Mouse (Mus musculus) hindbrain, embryonic 12.5 days (tissue): ENCODE data around the gene Dctn5. TPM values are rescaled to one million over a fixed set of nuclear protein-coding genes. Genes with fewer than 3 reads are reported as not detected.

Experiments used
- ATAC-seq: fragments of 200-750 bp; cut with Nextera tagmentation; 2 replicates; pipeline ENCODE4 v1.8.0; 2017; ENCODE audit warnings: moderate TSS enrichment; ENCODE audit not compliant: low FRiP score
- H3K27ac ChIP-seq: fragments of 300-500 bp; sonication (generic); 2 replicates; pipeline ENCODE4 v1.5.1; 2016; ENCODE audit warnings: mild to moderate bottlenecking
- H3K27me3 ChIP-seq: fragments of 300-500 bp; sonication (generic); 2 replicates; pipeline ENCODE4 v1.6.1; 2016; ENCODE audit warnings: mild to moderate bottlenecking
- H3K36me3 ChIP-seq: fragments of 300-500 bp; sonication (generic); 2 replicates; pipeline ENCODE4 v1.6.1; 2016; ENCODE audit warnings: mild to moderate bottlenecking
- H3K4me1 ChIP-seq: fragments of 300-500 bp; sonication (generic); 2 replicates; pipeline ENCODE4 v1.6.1; 2016
- H3K4me2 ChIP-seq: fragments of 300-500 bp; sonication (generic); replicated peaks from 2 replicates; pipeline ENCODE4 v1.6.1; 2016; ENCODE audit warnings: mild to moderate bottlenecking
- H3K4me3 ChIP-seq: fragments of 300-500 bp; sonication (generic); 2 replicates; pipeline ENCODE4 v1.5.1; 2016; ENCODE audit warnings: mild to moderate bottlenecking
- H3K9ac ChIP-seq: fragments of 300-500 bp; sonication (generic); 2 replicates; pipeline ENCODE4 v1.6.1; 2016; ENCODE audit warnings: mild to moderate bottlenecking, moderate library complexity
- H3K9me3 ChIP-seq: fragments of 300-500 bp; sonication (generic); replicated peaks from 2 replicates; pipeline ENCODE4 v1.6.1; 2016; ENCODE audit warnings: mild to moderate bottlenecking
- WGBS: fragments of 180-500 bp; shearing (Covaris S2); methylation state at CpG from one replicate; pipeline ENCODE4 v1.1.7; 2016; 5-methylcytosine and 5-hydroxymethylcytosine counted together
- polyA plus RNA-seq: library from polyadenylated mRNA; unstranded; fragments of >200 nt; fragmentation: Nextera tagmentation; extraction: Ambion mirVana; gene quantifications from 2 replicates; pipeline ENCODE4 v1.2.1, GENCODE M21; 2016

Dctn5 gene
- polyA plus RNA-seq, 1 experiment from 2014 or later = 124 TPM

GRCm38 (mm10) chr7:122131834-122132233 is 1.0 kb upstream of the Dctn5 start:
- H3K27me3 ChIP-seq = no peaks in the 10 kb centered on the region
- H3K9me3 ChIP-seq = no peaks in the 10 kb centered on the region
- H3K4me3 ChIP-seq = peak overlapping the region; percentile 81
- H3K27ac ChIP-seq = no peak overlapping the region
- H3K36me3 ChIP-seq = peaks cover 36% of the 10 kb centered on the region
- H3K4me2 ChIP-seq = peak overlapping the region; percentile 75
- ATAC-seq = no peak
- H3K9ac ChIP-seq = no peak overlapping the region
- peaks cover 9% of the 10 kb centered on the region for H3K4me1 ChIP-seq

GRCm38 (mm10) chr7:122133338-122133625 is 441 bp downstream of the Dctn5 start:
- Histone ChIP-seq H3K27me3 (no peaks in the 10 kb centered on the region), H3K4me2 (peak overlapping the region; percentile 56), H3K9ac (peak overlapping the region; percentile 82), H3K9me3 (no peaks in the 10 kb centered on the region), H3K36me3 (peaks cover 38% of the 10 kb centered on the region), H3K4me1 (peaks cover 9% of the 10 kb centered on the region), H3K27ac (0 out of 2 replicates have a peak overlapping the region, but pooled peaks have one; percentile 42), H3K4me3 (peak overlapping the region; percentile 81)
- no peak; the same call in 1 of the 2 replicates for ATAC-seq
- 18% methylated on average over 8 of the region's 8 CpGs for WGBS

- Histone ChIP-seq H3K27ac (no peak overlapping the region), H3K4me3 (no peak overlapping the region), H3K27me3 (no peaks in the 10 kb centered on the region), H3K9ac (no peak overlapping the region), H3K4me1 (peaks cover 9% of the 10 kb centered on the region), H3K36me3 (peaks cover 49% of the 10 kb centered on the region), H3K4me2 (no peak overlapping the region), H3K9me3 (no peaks in the 10 kb centered on the region)
- WGBS = 73% methylated on average over 10 of the region's 10 CpGs
- no peak for ATAC-seq
Observed at GRCm38 (mm10) chr7:122135070-122135469, 2.2 kb downstream of the Dctn5 start.

GRCm38 (mm10) chr7:122137071-122137470 is 4.2 kb downstream of the Dctn5 start:
- H3K4me2 ChIP-seq = no peak overlapping the region
- no peak overlapping the region for H3K27ac ChIP-seq
- peaks cover 9% of the 10 kb centered on the region for H3K4me1 ChIP-seq
- H3K9me3 ChIP-seq = no peaks in the 10 kb centered on the region
- no peaks in the 10 kb centered on the region for H3K27me3 ChIP-seq
- H3K9ac ChIP-seq = no peak overlapping the region
- no peak for ATAC-seq
- H3K36me3 ChIP-seq = peaks cover 66% of the 10 kb centered on the region
- H3K4me3 ChIP-seq = no peak overlapping the region

- Histone ChIP-seq H3K9me3 (no peaks in the 10 kb centered on the region), H3K4me2 (no peak overlapping the region), H3K4me1 (peaks cover 6% of the 10 kb centered on the region), H3K4me3 (no peak overlapping the region), H3K36me3 (peaks cover 76% of the 10 kb centered on the region), H3K27ac (no peak overlapping the region), H3K9ac (no peak overlapping the region), H3K27me3 (no peaks in the 10 kb centered on the region)
- no peak for ATAC-seq
- 95% methylated on average over 5 of the region's 5 CpGs for WGBS
Observed at GRCm38 (mm10) chr7:122138190-122138589, 5.3 kb downstream of the Dctn5 start.

GRCm38 (mm10) chr7:122140991-122141390 is 8.2 kb downstream of the Dctn5 start:
- H3K27me3 ChIP-seq = no peaks in the 10 kb centered on the region
- no peak for ATAC-seq
- no peaks in the 10 kb centered on the region for H3K9me3 ChIP-seq
- no peak overlapping the region for H3K4me3 ChIP-seq
- peaks cover 92% of the 10 kb centered on the region for H3K36me3 ChIP-seq
- H3K4me1 ChIP-seq = no peaks in the 10 kb centered on the region
- no peak overlapping the region for H3K27ac ChIP-seq
- H3K9ac ChIP-seq = no peak overlapping the region
- H3K4me2 ChIP-seq = no peak overlapping the region

GRCm38 (mm10) chr7:122152473-122152872 is 19.6 kb downstream of the Dctn5 start:
- WGBS = 91% methylated on average over 4 of the region's 4 CpGs
- Histone ChIP-seq H3K36me3 (peaks cover 27% of the 10 kb centered on the region), H3K9me3 (no peaks in the 10 kb centered on the region), H3K4me3 (no peak overlapping the region), H3K4me1 (peaks cover 3% of the 10 kb centered on the region; the same call in 1 of the 2 replicates), H3K27me3 (no peaks in the 10 kb centered on the region), H3K27ac (no peak overlapping the region), H3K9ac (no peak overlapping the region), H3K4me2 (no peak overlapping the region)
- no peak for ATAC-seq

- Histone ChIP-seq H3K27ac (peak overlapping the region; percentile 81), H3K27me3 (no peaks in the 10 kb centered on the region), H3K9me3 (no peaks in the 10 kb centered on the region), H3K4me2 (peak overlapping the region; percentile 91), H3K9ac (peak overlapping the region; percentile 76), H3K4me1 (peaks cover 40% of the 10 kb centered on the region), H3K36me3 (peaks cover 14% of the 10 kb centered on the region), H3K4me3 (peak overlapping the region; percentile 62)
- 0 out of 2 replicates have a peak, but pooled peaks have one; percentile 6 for ATAC-seq
- WGBS = 4% methylated on average over 13 of the region's 13 CpGs
Observed at GRCm38 (mm10) chr7:122158488-122158887, 25.6 kb downstream of the Dctn5 start.

GRCm38 (mm10) chr7:122158915-122159902 is 26.4 kb downstream of the Dctn5 start, which contains the start of gene Plk1:
Plk1 (plus strand) TSS chr7:122159439.
- peaks cover 40% of the 10 kb centered on the region for H3K4me1 ChIP-seq
- H3K36me3 ChIP-seq = peaks cover 19% of the 10 kb centered on the region
- peak within 1 kb of the TSS; percentile 81 for H3K27ac ChIP-seq
- peak within 1 kb of the TSS; percentile 91 for H3K4me2 ChIP-seq
- peak within 1 kb of the TSS; percentile 76 for H3K9ac ChIP-seq
- peak; percentile 96 for ATAC-seq
- H3K9me3 ChIP-seq = no peaks in the 10 kb centered on the region
- no peaks in the 10 kb centered on the region for H3K27me3 ChIP-seq
- H3K4me3 ChIP-seq = peak within 1 kb of the TSS; percentile 62
- whole genome bisulfite sequencing = under 1% methylated on average over 63 of the region's 63 CpGs

GRCm38 (mm10) chr7:122160037-122160436 is 27.2 kb downstream of the Dctn5 start:
- peaks cover 40% of the 10 kb centered on the region for H3K4me1 ChIP-seq
- H3K27ac ChIP-seq = no peak overlapping the region
- H3K9me3 ChIP-seq = no peaks in the 10 kb centered on the region
- ATAC-seq = no peak
- H3K27me3 ChIP-seq = no peaks in the 10 kb centered on the region
- H3K4me3 ChIP-seq = peak overlapping the region; percentile 62
- H3K9ac ChIP-seq = peak overlapping the region; percentile 76
- H3K4me2 ChIP-seq = peak overlapping the region; percentile 91
- under 1% methylated on average over 12 of the region's 12 CpGs for WGBS
- H3K36me3 ChIP-seq = peaks cover 26% of the 10 kb centered on the region

GRCm38 (mm10) chr7:122163766-122164165 is 30.9 kb downstream of the Dctn5 start:
- Histone ChIP-seq H3K4me2 (no peak overlapping the region), H3K36me3 (peaks cover 60% of the 10 kb centered on the region), H3K4me3 (no peak overlapping the region), H3K9me3 (no peaks in the 10 kb centered on the region), H3K4me1 (peaks cover 32% of the 10 kb centered on the region), H3K27ac (no peak overlapping the region), H3K9ac (no peak overlapping the region), H3K27me3 (no peaks in the 10 kb centered on the region)
- ATAC-seq = no peak
- WGBS = 96% methylated on average over 8 of the region's 8 CpGs

GRCm38 (mm10) chr7:122167203-122167602 is 34.4 kb downstream of the Dctn5 start:
- 90% methylated on average over 7 of the region's 7 CpGs for WGBS
- H3K9me3 ChIP-seq = no peaks in the 10 kb centered on the region
- H3K27me3 ChIP-seq = no peaks in the 10 kb centered on the region
- H3K4me3 ChIP-seq = no peak overlapping the region
- no peak overlapping the region for H3K9ac ChIP-seq
- no peak for ATAC-seq
- no peak overlapping the region for H3K4me2 ChIP-seq
- peaks cover 74% of the 10 kb centered on the region for H3K36me3 ChIP-seq
- peaks cover 4% of the 10 kb centered on the region for H3K4me1 ChIP-seq
- no peak overlapping the region for H3K27ac ChIP-seq

- ATAC-seq = no peak
- peaks cover 48% of the 10 kb centered on the region for H3K36me3 ChIP-seq
- H3K4me1 ChIP-seq = no peaks in the 10 kb centered on the region
- no peaks in the 10 kb centered on the region for H3K9me3 ChIP-seq
- no peak overlapping the region for H3K9ac ChIP-seq
- WGBS = 81% methylated on average over 6 of the region's 6 CpGs
- H3K4me3 ChIP-seq = no peak overlapping the region
- no peak overlapping the region for H3K27ac ChIP-seq
- H3K27me3 ChIP-seq = no peaks in the 10 kb centered on the region
- no peak overlapping the region for H3K4me2 ChIP-seq
Observed at GRCm38 (mm10) chr7:122170705-122171104, 37.9 kb downstream of the Dctn5 start.
